In genomic region chr9:6668001-6668969, GRCm38 (mm10) we compare ENCODE assay signal across 8 mouse cellular contexts.
DNase-seq lines count a peak whose midpoint lies in the region; ATAC-seq and TF ChIP-seq lines count a peak whose summit lies in the region.

No protein-coding gene starts in this region.

- peak; percentile 82 for ATAC-seq in embryonic facial prominence, embryonic 12.5 days (ENCODE audit: insufficient number of reproducible peaks, insufficient read depth, low FRiP score, low TSS enrichment)
- peak; percentile 95 for ATAC-seq in midbrain, embryonic 16.5 days

- no peaks in the 10 kb centered on the region for H3K36me3 ChIP-seq in heart, embryonic 10.5 days
- H3K36me3 ChIP-seq in embryonic facial prominence, embryonic 12.5 days, result no peaks in the 10 kb centered on the region
- no peaks in the 10 kb centered on the region for H3K36me3 ChIP-seq in heart, adult 2 months (ENCODE audit: control insufficient read depth, insufficient read depth, low read length)
- no peaks in the 10 kb centered on the region for H3K36me3 ChIP-seq in midbrain, embryonic 16.5 days (ENCODE audit: control insufficient read depth, insufficient read depth, low read length)
- H3K36me3 ChIP-seq in testis, adult 2 months (ENCODE audit: control insufficient read depth, insufficient read depth, low read length), result no peaks in the 10 kb centered on the region

- no peak overlapping the region for H3K4me2 ChIP-seq in embryonic facial prominence, embryonic 12.5 days (replicated peaks)
- peak overlapping the region; percentile 34; the same call in 1 of the 2 replicates for H3K4me2 ChIP-seq in midbrain, embryonic 16.5 days (ENCODE audit: low read length)

- 0 out of 2 replicates have a peak, but pooled peaks have one; percentile 53 for TF ChIP-seq EP300 in heart, adult 2 months (IDR thresholded peaks at IDR 0.05; ENCODE audit: insufficient read depth, low read depth, low read length)

- no peak overlapping the region for H3K27ac ChIP-seq in heart, embryonic 10.5 days
- H3K27ac ChIP-seq in embryonic facial prominence, embryonic 12.5 days, result no peak overlapping the region
- H3K27ac ChIP-seq in heart, adult 2 months, result peak overlapping the region; percentile 38
- no peak overlapping the region for H3K27ac ChIP-seq in midbrain, embryonic 16.5 days (ENCODE audit: low read length)
- H3K27ac ChIP-seq in testis, adult 2 months (ENCODE audit: control insufficient read depth, insufficient read depth, low read depth, low read length), result no peak overlapping the region

- TF ChIP-seq CTCF in heart, adult 2 months (IDR thresholded peaks at IDR 0.05), result peak; percentile 99
- peak; percentile 42; the same call in 1 of the 2 replicates for TF ChIP-seq CTCF in testis, adult 2 months (IDR thresholded peaks at IDR 0.05; ENCODE audit: control insufficient read depth, insufficient read depth, insufficient replicate concordance, low read depth, low read length)

- peak; percentile 96 for DNase-seq in heart, adult 11 months
- no peak for DNase-seq in heart, embryonic 10.5 days (ENCODE audit: low spot score)
- DNase-seq in heart, adult 2 months, result peak; percentile 69 to 74
- peak; percentile 76 for DNase-seq in kidney, adult 18-20 months
- peak; percentile 50 to 61 for DNase-seq in left cerebral cortex, postnatal 36 days (ENCODE audit: low spot score in 2 of 2)

- intact Hi-C loops in heart, adult 2 months (cut with DNase I), result loop anchor here (1.0 kb wide), 2 partner anchors 12 to 500 kb away; partner anchors contain the start of gene Pdgfd
- intact Hi-C loops in left cerebral cortex, postnatal 36 days (cut with DNase I), result no loop called here

- H3K27me3 ChIP-seq in heart, embryonic 10.5 days (ENCODE audit: insufficient read depth, poor library complexity, severe bottlenecking), result no peaks in the 10 kb centered on the region
- H3K27me3 ChIP-seq in embryonic facial prominence, embryonic 12.5 days, result no peaks in the 10 kb centered on the region
- no peaks in the 10 kb centered on the region for H3K27me3 ChIP-seq in heart, adult 2 months (ENCODE audit: control insufficient read depth, insufficient read depth, low read length)
- no peaks in the 10 kb centered on the region for H3K27me3 ChIP-seq in midbrain, embryonic 16.5 days (ENCODE audit: control insufficient read depth, insufficient read depth, low read depth, low read length)
- H3K27me3 ChIP-seq in testis, adult 2 months (ENCODE audit: control insufficient read depth, insufficient read depth, low read length), result no peaks in the 10 kb centered on the region

- no peak for TF ChIP-seq POLR2A in heart, adult 2 months (IDR thresholded peaks at IDR 0.05; ENCODE audit: insufficient read depth, low read depth, low read length)
- TF ChIP-seq POLR2A in testis, adult 2 months (IDR thresholded peaks at IDR 0.05; ENCODE audit: control insufficient read depth, low read depth, low read length), result no peak

- WGBS in heart, embryonic 10.5 days, result 40% methylated on average over 14 of the region's 14 CpGs
- WGBS in embryonic facial prominence, embryonic 12.5 days, result 44% methylated on average over 14 of the region's 14 CpGs
- WGBS in heart, adult 2 months, result 24% methylated on average over 14 of the region's 14 CpGs
- WGBS in midbrain, embryonic 16.5 days, result 42% methylated on average over 14 of the region's 14 CpGs

- H3K4me3 ChIP-seq in heart, embryonic 10.5 days, result no peak overlapping the region
- no peak overlapping the region for H3K4me3 ChIP-seq in embryonic facial prominence, embryonic 12.5 days
- H3K4me3 ChIP-seq in heart, adult 2 months, result peak overlapping the region; percentile 31; the same call in 1 of the 2 replicates
- no peak overlapping the region for H3K4me3 ChIP-seq in midbrain, embryonic 16.5 days (ENCODE audit: low read depth, low read length)
- H3K4me3 ChIP-seq in testis, adult 2 months (ENCODE audit: control insufficient read depth, low read depth, low read length), result no peak overlapping the region

- H3K9ac ChIP-seq in embryonic facial prominence, embryonic 12.5 days, result no peak overlapping the region
- H3K9ac ChIP-seq in heart, adult 2 months (ENCODE audit: low read depth, low read length), result peak overlapping the region; percentile 60
- no peak overlapping the region for H3K9ac ChIP-seq in midbrain, embryonic 16.5 days (ENCODE audit: low read depth, low read length)

- peaks cover 4% of the 10 kb centered on the region; the same call in 1 of the 2 replicates for H3K4me1 ChIP-seq in heart, embryonic 10.5 days
- H3K4me1 ChIP-seq in embryonic facial prominence, embryonic 12.5 days, result no peaks in the 10 kb centered on the region
- no peaks in the 10 kb centered on the region; the same call in 1 of the 2 replicates for H3K4me1 ChIP-seq in heart, adult 2 months (ENCODE audit: control insufficient read depth, insufficient read depth, low read length)
- H3K4me1 ChIP-seq in midbrain, embryonic 16.5 days (ENCODE audit: control insufficient read depth, insufficient read depth, low read length), result no peaks in the 10 kb centered on the region; the same call in 1 of the 2 replicates
- no peaks in the 10 kb centered on the region for H3K4me1 ChIP-seq in testis, adult 2 months (ENCODE audit: control insufficient read depth, insufficient read depth, low read length)

- no peaks in the 10 kb centered on the region for H3K79me2 ChIP-seq in heart, adult 2 months (replicated peaks; ENCODE audit: control insufficient read depth, insufficient read depth, low read length)

- no peaks in the 10 kb centered on the region for H3K9me3 ChIP-seq in heart, embryonic 10.5 days
- H3K9me3 ChIP-seq in embryonic facial prominence, embryonic 12.5 days, result no peaks in the 10 kb centered on the region
- 0 out of 2 replicates have a peak, but pooled peaks cover 4% of the 10 kb centered on the region for H3K9me3 ChIP-seq in midbrain, embryonic 16.5 days (replicated peaks; ENCODE audit: control insufficient read depth, low read length, poor library complexity, severe bottlenecking)
